Mouse (Mus musculus): ENCODE data around the gene Mdm2. TPM values are rescaled to one million over a fixed set of nuclear protein-coding genes. Genes with fewer than 3 reads are reported as not detected.

Mdm2 gene
- polyA plus RNA-seq, 1 experiment: 55.7 TPM

GRCm38 (mm10) chr10:117651587-117652377, 58.8 kb downstream of the Mdm2 start:
- WGBS: 26% methylated on average over 10 of the region's 10 CpGs
- Histone ChIP-seq H3K4me1 (ENCODE audit: control insufficient read depth, insufficient read depth, low read length) (no peaks in the 10 kb centered on the region; the same call in 1 of the 2 replicates), H3K27ac (ENCODE audit: control insufficient read depth, insufficient read depth, low read depth, low read length, poor library complexity) (no peak overlapping the region), H3K4me3 (replicated peaks; ENCODE audit: control insufficient read depth, low read depth, low read length) (no peak overlapping the region)
- TF ChIP-seq CTCF (IDR thresholded peaks at IDR 0.05; ENCODE audit: control insufficient read depth, insufficient read depth, low read length): no peak
- TF ChIP-seq POLR2A (IDR thresholded peaks at IDR 0.05; ENCODE audit: borderline replicate concordance, control insufficient read depth, low read depth, low read length): no peak

GRCm38 (mm10) chr10:117650725-117651124, 59.8 kb downstream of the Mdm2 start:
- TF ChIP-seq CTCF (IDR thresholded peaks at IDR 0.05; ENCODE audit: control insufficient read depth, insufficient read depth, low read length) (no peak), POLR2A (IDR thresholded peaks at IDR 0.05; ENCODE audit: borderline replicate concordance, control insufficient read depth, low read depth, low read length) (no peak)
- H3K4me3 ChIP-seq (replicated peaks; ENCODE audit: control insufficient read depth, low read depth, low read length): no peak overlapping the region
- WGBS: 87% methylated on average over 7 of the region's 7 CpGs

DNA sequence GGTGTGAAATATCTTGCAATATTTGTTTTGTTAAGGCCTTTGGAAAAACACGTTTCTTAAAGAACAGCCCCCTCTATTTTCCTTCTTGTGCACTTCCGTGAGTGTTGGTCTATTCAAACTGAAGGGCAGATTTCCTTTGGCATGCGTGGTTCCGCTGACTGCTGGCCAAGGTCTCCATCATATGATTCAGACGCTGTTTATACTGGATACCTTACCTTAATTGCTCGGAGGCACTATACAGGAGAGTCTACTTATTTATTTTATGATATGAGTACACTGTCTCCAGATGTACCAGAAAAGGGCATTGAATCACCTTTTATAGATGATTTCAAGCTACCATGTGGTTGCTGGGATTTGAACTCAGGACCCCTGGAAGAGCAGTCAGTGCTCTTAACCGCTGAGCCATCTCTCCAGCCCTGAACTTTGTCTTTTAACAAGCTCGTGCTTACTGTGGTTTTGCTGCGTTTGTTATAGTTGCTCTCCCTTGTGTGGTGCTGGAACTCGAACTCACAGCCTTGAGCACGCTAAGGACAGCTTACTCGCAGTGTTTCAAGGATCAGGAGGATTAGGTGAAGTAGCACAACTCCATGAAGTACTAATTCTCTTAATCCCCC, 60.4 kb downstream of the Mdm2 start:
- Histone ChIP-seq H3K27ac (ENCODE audit: control insufficient read depth, insufficient read depth, low read depth, low read length, poor library complexity) (no peak overlapping the region), H3K4me3 (replicated peaks; ENCODE audit: control insufficient read depth, low read depth, low read length) (no peak overlapping the region), H3K4me1 (ENCODE audit: control insufficient read depth, insufficient read depth, low read length) (peaks cover 1% of the 10 kb centered on the region; the same call in 1 of the 2 replicates)
- WGBS: 82% methylated on average over 12 of the region's 12 CpGs
- TF ChIP-seq POLR2A (IDR thresholded peaks at IDR 0.05; ENCODE audit: borderline replicate concordance, control insufficient read depth, low read depth, low read length): no peak
- no peak for TF ChIP-seq CTCF (IDR thresholded peaks at IDR 0.05; ENCODE audit: control insufficient read depth, insufficient read depth, low read length)

More at GRCm38 (mm10) chr10:117650725-117651124, 59.8 kb downstream of the Mdm2 start:
- H3K4me1 ChIP-seq (ENCODE audit: control insufficient read depth, insufficient read depth, low read length): peaks cover 1% of the 10 kb centered on the region; the same call in 1 of the 2 replicates
- H3K27ac ChIP-seq (ENCODE audit: control insufficient read depth, insufficient read depth, low read depth, low read length, poor library complexity): no peak overlapping the region

DNA sequence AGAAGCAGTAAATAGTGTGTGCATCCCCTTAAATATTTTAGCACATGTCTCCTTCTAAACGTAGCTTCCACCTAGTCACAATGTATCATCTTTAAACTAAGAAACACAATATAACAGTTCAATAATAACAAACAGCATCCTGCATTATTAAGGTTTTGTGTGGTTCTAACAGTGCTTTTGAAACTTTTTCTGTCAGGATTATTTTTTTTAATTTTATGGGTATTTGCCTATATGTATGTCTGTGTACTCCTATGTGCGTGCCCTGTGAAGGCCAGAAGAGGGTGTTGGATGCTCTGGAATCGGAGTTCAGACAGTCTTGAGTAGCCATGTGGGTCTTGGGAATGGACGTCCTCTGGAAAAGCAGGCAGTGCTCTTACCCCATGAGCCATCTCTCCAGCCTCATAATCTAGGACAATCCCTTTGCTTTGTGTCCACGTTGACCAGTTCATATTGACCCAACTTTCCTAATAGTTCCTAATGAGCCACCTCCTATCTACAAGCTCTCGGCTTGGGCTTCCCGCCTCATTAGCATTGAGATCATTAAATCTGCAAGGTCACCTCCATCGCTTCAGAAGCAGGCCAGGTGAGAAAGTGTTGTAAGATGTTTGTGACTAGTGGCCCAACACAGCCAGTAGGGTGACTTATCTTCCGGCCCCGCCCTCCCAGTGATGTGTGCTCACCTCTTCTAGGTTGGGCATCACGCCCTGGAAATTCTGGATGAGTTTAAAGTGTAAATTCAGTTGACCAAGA, 61.1 kb downstream of the Mdm2 start:
- TF ChIP-seq POLR2A (IDR thresholded peaks at IDR 0.05; ENCODE audit: borderline replicate concordance, control insufficient read depth, low read depth, low read length): no peak
- Histone ChIP-seq H3K4me3 (replicated peaks; ENCODE audit: control insufficient read depth, low read depth, low read length) (no peak overlapping the region), H3K27ac (ENCODE audit: control insufficient read depth, insufficient read depth, low read depth, low read length, poor library complexity) (no peak overlapping the region), H3K4me1 (ENCODE audit: control insufficient read depth, insufficient read depth, low read length) (peaks cover 1% of the 10 kb centered on the region; the same call in 1 of the 2 replicates)
- WGBS: 82% methylated on average over 11 of the region's 11 CpGs

GRCm38 (mm10) chr10:117648643-117649042, 61.9 kb downstream of the Mdm2 start:
- H3K27ac ChIP-seq (ENCODE audit: control insufficient read depth, insufficient read depth, low read depth, low read length, poor library complexity): no peak overlapping the region
- 79% methylated on average over 3 of the region's 3 CpGs for WGBS
- peaks cover 1% of the 10 kb centered on the region; the same call in 1 of the 2 replicates for H3K4me1 ChIP-seq (ENCODE audit: control insufficient read depth, insufficient read depth, low read length)
- TF ChIP-seq POLR2A (IDR thresholded peaks at IDR 0.05; ENCODE audit: borderline replicate concordance, control insufficient read depth, low read depth, low read length): no peak
- no peak for TF ChIP-seq CTCF (IDR thresholded peaks at IDR 0.05; ENCODE audit: control insufficient read depth, insufficient read depth, low read length)
- H3K4me3 ChIP-seq (replicated peaks; ENCODE audit: control insufficient read depth, low read depth, low read length): no peak overlapping the region

GRCm38 (mm10) chr10:117647964-117648472, 62.5 kb downstream of the Mdm2 start:
- H3K4me1 ChIP-seq (ENCODE audit: control insufficient read depth, insufficient read depth, low read length): peaks cover 1% of the 10 kb centered on the region; the same call in 1 of the 2 replicates
- TF ChIP-seq CTCF (IDR thresholded peaks at IDR 0.05; ENCODE audit: control insufficient read depth, insufficient read depth, low read length): no peak
- TF ChIP-seq POLR2A (IDR thresholded peaks at IDR 0.05; ENCODE audit: borderline replicate concordance, control insufficient read depth, low read depth, low read length): no peak
- no peak overlapping the region for H3K4me3 ChIP-seq (replicated peaks; ENCODE audit: control insufficient read depth, low read depth, low read length)
- H3K27ac ChIP-seq (ENCODE audit: control insufficient read depth, insufficient read depth, low read depth, low read length, poor library complexity): no peak overlapping the region
- WGBS: 85% methylated on average over 2 of the region's 2 CpGs

DNA sequence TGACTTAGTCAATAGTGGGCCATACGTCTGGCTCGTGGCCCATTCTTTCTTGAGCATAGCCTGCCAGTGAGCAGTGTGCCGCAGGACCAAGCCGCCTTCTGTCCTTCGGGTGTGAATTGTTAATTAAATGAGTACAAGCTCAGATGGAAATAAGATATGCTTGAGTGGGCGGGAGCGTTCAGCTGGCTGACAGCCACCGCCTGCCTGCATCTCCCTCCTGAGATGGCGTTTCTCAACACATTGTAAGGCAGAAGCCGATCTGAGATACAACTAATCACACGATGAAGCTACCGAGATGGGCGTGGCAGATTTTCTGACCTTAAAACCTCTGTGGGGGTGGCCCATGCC, 63.4 kb downstream of the Mdm2 start:
- no peak overlapping the region for H3K27ac ChIP-seq (ENCODE audit: control insufficient read depth, insufficient read depth, low read depth, low read length, poor library complexity)
- 78% methylated on average over 13 of the region's 13 CpGs for WGBS

More for the DNA sequence above, 63.4 kb downstream of the Mdm2 start:
- TF ChIP-seq CTCF (IDR thresholded peaks at IDR 0.05; ENCODE audit: control insufficient read depth, insufficient read depth, low read length): no peak
- no peak for TF ChIP-seq POLR2A (IDR thresholded peaks at IDR 0.05; ENCODE audit: borderline replicate concordance, control insufficient read depth, low read depth, low read length)
- peaks cover 1% of the 10 kb centered on the region; the same call in 1 of the 2 replicates for H3K4me1 ChIP-seq (ENCODE audit: control insufficient read depth, insufficient read depth, low read length)
- H3K4me3 ChIP-seq (replicated peaks; ENCODE audit: control insufficient read depth, low read depth, low read length): no peak overlapping the region
